Mouse (Mus musculus): ENCODE measurements around the gene Naa50. TPM values are rescaled to one million over a fixed set of nuclear protein-coding genes. Genes with fewer than 3 reads are reported as not detected.

The Naa50 gene
- polyA plus RNA-seq, 2 experiments = 38.6 to 71.7 TPM

DNA sequence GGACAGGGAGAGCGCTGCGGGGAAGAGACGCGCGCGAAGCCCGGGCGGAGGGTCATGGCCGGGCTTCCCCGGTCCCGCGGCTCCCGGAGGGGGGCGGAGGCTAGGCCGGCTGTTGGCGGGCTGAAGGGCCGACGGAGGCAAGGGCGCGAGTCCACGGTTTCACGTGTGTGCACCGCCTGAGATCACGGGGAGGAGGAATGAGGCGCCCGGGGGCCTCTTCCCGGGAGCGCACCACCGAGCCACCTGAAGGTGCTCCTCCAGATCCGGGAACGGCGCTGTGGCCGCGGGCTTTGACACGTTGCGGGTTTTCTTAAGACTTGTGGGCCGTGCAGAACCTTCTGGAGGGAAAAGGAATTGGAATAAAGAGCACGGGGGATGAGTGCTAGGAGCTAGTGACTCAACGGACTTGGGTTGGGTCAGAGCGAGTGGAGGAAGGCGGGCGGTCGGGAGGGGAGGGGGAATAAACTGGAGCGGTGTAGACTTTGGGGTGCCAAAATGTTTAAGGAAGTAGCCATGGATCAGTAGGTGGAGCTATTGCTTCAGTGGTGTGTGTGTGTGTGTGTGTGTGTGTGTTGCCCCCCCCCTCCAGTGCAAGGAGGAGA lies 657 bp downstream of the Naa50 start:
- Histone ChIP-seq H3K36me3 (ENCODE audit: control insufficient read depth, insufficient read depth, low read length) (no peaks in the 10 kb centered on the region), H3K27me3 (ENCODE audit: control insufficient read depth, insufficient read depth, low read length) (no peaks in the 10 kb centered on the region), H3K4me3 (replicated peaks; ENCODE audit: low read length) (peak overlapping the region; percentile 95), H3K4me1 (ENCODE audit: control insufficient read depth, insufficient read depth, low read length) (peaks cover 11% of the 10 kb centered on the region), H3K27ac (replicated peaks; ENCODE audit: low read depth, low read length) (peak overlapping the region; percentile 98), H3K4me2 (replicated peaks; ENCODE audit: low read depth, low read length, severe bottlenecking) (peak overlapping the region; percentile 90), H3K9ac (ENCODE audit: low read depth, low read length, severe bottlenecking) (peak overlapping the region; percentile 92), H3K9me3 (ENCODE audit: control insufficient read depth, low read length) (no peaks in the 10 kb centered on the region)
- WGBS = under 1% methylated on average over 34 of the region's 44 CpGs
- ATAC-seq (ENCODE audit: low FRiP score, low read depth) = peak; percentile 69
- no peak for TF ChIP-seq POLR2A (IDR thresholded peaks at IDR 0.05; ENCODE audit: borderline replicate concordance, extremely low read depth, insufficient read depth, insufficient read length)
- peak; percentile 90 for DNase-seq (ENCODE audit: low spot score)

DNA sequence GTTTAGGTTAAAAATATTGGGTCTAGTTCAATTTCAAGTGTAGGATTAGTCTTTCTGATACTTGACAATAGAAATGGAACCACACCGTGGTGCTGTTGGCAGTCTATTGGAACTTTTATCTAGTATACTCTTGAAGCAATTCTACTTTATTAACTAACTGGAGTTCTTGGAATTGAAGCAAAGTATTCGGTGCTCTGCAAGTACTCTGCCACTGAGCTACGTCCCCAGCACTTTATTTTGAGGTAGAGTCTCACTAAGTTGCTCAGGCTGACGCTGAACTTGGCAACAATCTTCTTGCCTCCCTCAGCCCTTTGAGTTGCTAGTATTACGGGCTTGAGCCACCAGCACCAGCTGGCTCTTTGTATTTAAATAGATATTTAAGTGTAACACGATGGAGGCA lies 1.9 kb downstream of the Naa50 start:
- Histone ChIP-seq H3K4me2 (replicated peaks; ENCODE audit: low read depth, low read length, severe bottlenecking) (peak overlapping the region; percentile 90), H3K4me1 (ENCODE audit: control insufficient read depth, insufficient read depth, low read length) (peaks cover 11% of the 10 kb centered on the region), H3K4me3 (replicated peaks; ENCODE audit: low read length) (peak overlapping the region; percentile 95; the same call in 1 of the 2 replicates), H3K27ac (replicated peaks; ENCODE audit: low read depth, low read length) (no peak overlapping the region), H3K9me3 (ENCODE audit: control insufficient read depth, low read length) (no peaks in the 10 kb centered on the region), H3K36me3 (ENCODE audit: control insufficient read depth, insufficient read depth, low read length) (no peaks in the 10 kb centered on the region), H3K27me3 (ENCODE audit: control insufficient read depth, insufficient read depth, low read length) (no peaks in the 10 kb centered on the region), H3K9ac (ENCODE audit: low read depth, low read length, severe bottlenecking) (no peak overlapping the region; the same call in 1 of the 2 replicates)
- DNase-seq (ENCODE audit: low spot score) (peak; percentile 47), ATAC-seq (ENCODE audit: low FRiP score, low read depth) (no peak)
- no peak for TF ChIP-seq POLR2A (IDR thresholded peaks at IDR 0.05; ENCODE audit: borderline replicate concordance, extremely low read depth, insufficient read depth, insufficient read length)
- 48% methylated on average over 6 of the region's 6 CpGs for WGBS

DNA sequence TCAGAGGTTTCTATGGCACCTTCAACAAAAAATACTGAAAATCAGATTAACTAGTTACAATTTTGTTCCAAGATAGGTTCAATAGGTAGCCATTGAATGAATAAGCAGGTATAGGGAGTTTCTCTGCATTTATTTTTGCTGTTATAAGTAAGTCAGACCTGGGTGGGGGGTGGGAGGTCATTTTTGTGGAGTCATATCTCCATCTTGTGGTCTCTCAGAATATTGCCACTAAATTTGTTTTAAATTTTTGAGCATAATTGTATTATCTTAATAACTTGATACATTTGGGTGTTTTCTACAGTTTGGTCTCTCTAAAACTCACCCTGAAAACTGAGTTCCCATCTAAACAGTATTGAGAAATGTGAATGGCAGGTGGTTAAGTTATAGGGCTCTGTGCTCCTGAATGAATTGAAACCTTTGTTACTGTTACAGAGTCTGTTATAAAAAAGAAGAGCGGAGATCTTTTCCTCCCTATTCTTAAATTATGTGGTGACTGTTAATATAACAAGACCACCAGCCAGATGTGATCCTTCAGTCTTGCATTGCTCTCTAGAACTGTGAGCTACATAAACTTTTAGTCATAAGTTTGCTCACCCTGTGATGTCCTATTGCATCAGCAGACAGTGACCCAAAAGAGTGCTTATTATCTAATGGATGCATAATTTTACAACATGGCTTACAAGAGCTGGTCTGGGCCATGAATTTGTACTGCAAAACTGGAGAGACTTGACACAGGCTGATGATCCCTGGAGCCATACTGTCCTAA lies 9.6 kb downstream of the Naa50 start:
- Histone ChIP-seq H3K4me2 (replicated peaks; ENCODE audit: low read depth, low read length, severe bottlenecking) (no peak overlapping the region), H3K27ac (replicated peaks; ENCODE audit: low read depth, low read length) (no peak overlapping the region), H3K4me1 (ENCODE audit: control insufficient read depth, insufficient read depth, low read length) (no peaks in the 10 kb centered on the region), H3K9ac (ENCODE audit: low read depth, low read length, severe bottlenecking) (no peak overlapping the region), H3K9me3 (ENCODE audit: control insufficient read depth, low read length) (no peaks in the 10 kb centered on the region), H3K36me3 (ENCODE audit: control insufficient read depth, insufficient read depth, low read length) (no peaks in the 10 kb centered on the region), H3K27me3 (ENCODE audit: control insufficient read depth, insufficient read depth, low read length) (no peaks in the 10 kb centered on the region), H3K4me3 (replicated peaks; ENCODE audit: low read length) (no peak overlapping the region)
- ATAC-seq (ENCODE audit: low FRiP score, low read depth) = no peak
- DNase-seq (ENCODE audit: low spot score) = no peak
- TF ChIP-seq POLR2A (IDR thresholded peaks at IDR 0.05; ENCODE audit: borderline replicate concordance, extremely low read depth, insufficient read depth, insufficient read length) = no peak
- 83% methylated on average over 1 of the region's 1 CpGs for WGBS

DNA sequence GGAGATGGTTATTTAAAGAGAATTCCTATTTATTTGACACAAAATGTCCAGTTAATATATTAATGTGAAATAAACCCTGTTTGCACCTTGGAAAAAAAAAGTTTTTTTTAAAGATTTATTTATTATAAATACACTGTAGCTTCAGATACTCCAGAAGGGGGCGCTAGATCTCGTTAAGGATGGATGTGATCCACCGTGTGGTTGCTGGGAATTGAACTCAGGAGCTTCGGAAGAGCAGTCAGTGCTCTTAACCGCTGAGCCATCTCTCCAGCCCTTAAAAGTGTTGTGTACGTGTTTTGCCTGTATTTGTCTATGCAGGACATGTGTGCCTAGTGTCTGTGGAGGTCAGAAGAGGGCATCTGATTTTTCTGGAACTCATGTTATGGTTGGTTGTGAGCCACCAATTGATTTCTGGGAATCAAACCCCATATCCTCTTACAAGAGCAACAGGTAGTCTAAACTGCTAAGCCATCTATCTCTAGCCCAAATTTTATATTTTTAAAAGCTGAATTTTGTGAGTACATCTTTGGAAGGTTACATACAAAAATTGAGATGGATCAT lies 14.9 kb downstream of the Naa50 start:
- DNase-seq (ENCODE audit: low spot score) = no peak
- 76% methylated on average over 6 of the region's 6 CpGs for WGBS
- no peak for TF ChIP-seq POLR2A (IDR thresholded peaks at IDR 0.05; ENCODE audit: borderline replicate concordance, extremely low read depth, insufficient read depth, insufficient read length)

DNA sequence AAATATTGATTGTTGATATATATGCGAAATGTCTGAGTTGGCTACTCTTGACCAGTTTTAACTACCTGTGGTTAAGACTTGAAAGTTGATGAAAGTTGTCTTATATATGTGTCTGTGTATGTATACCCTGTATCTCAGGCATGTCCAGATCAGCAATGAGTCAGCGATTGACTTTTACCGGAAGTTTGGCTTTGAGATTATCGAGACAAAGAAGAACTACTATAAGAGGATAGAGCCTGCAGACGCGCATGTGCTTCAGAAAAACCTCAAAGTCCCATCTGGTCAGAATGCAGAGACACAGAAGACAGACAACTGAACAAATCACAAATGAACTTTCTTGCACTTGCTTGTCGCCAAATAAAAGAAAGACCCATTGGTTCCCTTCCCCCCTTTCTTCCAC lies 19.7 kb downstream of the Naa50 start:
- H3K4me1 ChIP-seq (ENCODE audit: control insufficient read depth, insufficient read depth, low read length) = no peaks in the 10 kb centered on the region
- no peak overlapping the region for H3K27ac ChIP-seq (replicated peaks; ENCODE audit: low read depth, low read length)
- ATAC-seq (ENCODE audit: low FRiP score, low read depth) = no peak
- no peak for TF ChIP-seq POLR2A (IDR thresholded peaks at IDR 0.05; ENCODE audit: borderline replicate concordance, extremely low read depth, insufficient read depth, insufficient read length)
- H3K9ac ChIP-seq (ENCODE audit: low read depth, low read length, severe bottlenecking) = no peak overlapping the region
- DNase-seq (ENCODE audit: low spot score) = no peak
- 95% methylated on average over 7 of the region's 7 CpGs for WGBS
- no peak overlapping the region for H3K4me2 ChIP-seq (replicated peaks; ENCODE audit: low read depth, low read length, severe bottlenecking)
- H3K36me3 ChIP-seq (ENCODE audit: control insufficient read depth, insufficient read depth, low read length) = peaks cover 30% of the 10 kb centered on the region
- H3K4me3 ChIP-seq (replicated peaks; ENCODE audit: low read length) = no peak overlapping the region
- H3K27me3 ChIP-seq (ENCODE audit: control insufficient read depth, insufficient read depth, low read length) = no peaks in the 10 kb centered on the region
- H3K9me3 ChIP-seq (ENCODE audit: control insufficient read depth, low read length) = no peaks in the 10 kb centered on the region

More for the DNA sequence above, 14.9 kb downstream of the Naa50 start:
- H3K4me3 ChIP-seq (replicated peaks; ENCODE audit: low read length) = no peak overlapping the region
- H3K36me3 ChIP-seq (ENCODE audit: control insufficient read depth, insufficient read depth, low read length) = peaks cover 22% of the 10 kb centered on the region
- H3K4me1 ChIP-seq (ENCODE audit: control insufficient read depth, insufficient read depth, low read length) = no peaks in the 10 kb centered on the region
- no peak for ATAC-seq (ENCODE audit: low FRiP score, low read depth)
- no peak overlapping the region for H3K4me2 ChIP-seq (replicated peaks; ENCODE audit: low read depth, low read length, severe bottlenecking)
- H3K27ac ChIP-seq (replicated peaks; ENCODE audit: low read depth, low read length) = no peak overlapping the region
- no peaks in the 10 kb centered on the region for H3K27me3 ChIP-seq (ENCODE audit: control insufficient read depth, insufficient read depth, low read length)
- H3K9ac ChIP-seq (ENCODE audit: low read depth, low read length, severe bottlenecking) = no peak overlapping the region
- no peaks in the 10 kb centered on the region for H3K9me3 ChIP-seq (ENCODE audit: control insufficient read depth, low read length)

Data from limb, embryonic 14.5 days (tissue).